Comparison of ENCODE assay signal across 9 mouse cellular contexts in the genomic region with DNA sequence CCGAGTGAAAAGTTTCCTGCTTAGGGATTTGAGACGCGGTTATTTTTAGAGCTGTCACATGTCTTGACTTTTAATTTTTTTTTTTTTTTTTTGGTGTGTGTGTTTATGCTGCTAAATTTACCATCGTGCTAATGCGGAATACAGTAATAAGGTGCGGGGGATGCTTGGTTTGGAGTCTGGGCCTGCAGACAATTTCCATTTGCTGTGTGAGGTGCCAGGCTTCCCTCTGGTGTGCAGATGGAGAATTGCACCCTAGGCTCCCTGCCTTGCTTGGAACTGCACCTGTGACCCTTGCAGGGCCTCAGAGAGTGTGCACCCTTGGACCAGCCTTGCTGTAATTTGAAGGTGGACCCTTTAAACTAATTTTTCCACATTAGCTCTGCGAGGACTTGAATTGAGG.
A peak's percentile ranks its signal among the peaks of the same experiment; 100 is the strongest.
DNase-seq lines count a peak whose midpoint lies in the region; ATAC-seq and TF ChIP-seq lines count a peak whose summit lies in the region.
"Had no signal": no experiment of that assay in that cellular context is flagged by ENCODE, and none has a peak within 500 bp of the region (broad histone marks: within the 10 kb centered on the region; RNA-seq: fewer than 3 reads in every experiment).

No protein-coding gene starts in this region.

- dilution Hi-C loops in CH12.LX (cut with MboI; ENCODE audit: extremely low pct_ligation_motif_present, extremely low pct_unique_long_range_greater_than_20kb, low sequenced_read_pairs) = no loop called here

- no peaks in the 10 kb centered on the region for H3K79me2 ChIP-seq in CH12.LX (replicated peaks; ENCODE audit: control insufficient read depth, extremely low read depth, insufficient read depth, poor library complexity, severe bottlenecking)

- peaks cover 2% of the 10 kb centered on the region for H3K9me3 ChIP-seq in CH12.LX (replicated peaks; ENCODE audit: low read length)
- H3K9me3 ChIP-seq in heart, embryonic 12.5 days (replicated peaks) = no peaks in the 10 kb centered on the region
- H3K9me3 ChIP-seq in kidney, embryonic 14.5 days (ENCODE audit: control insufficient read depth, low read length) = no peaks in the 10 kb centered on the region
- H3K9me3 ChIP-seq in liver, embryonic 14.5 days (ENCODE audit: control insufficient read depth, low read length) = no peaks in the 10 kb centered on the region
- H3K9me3 ChIP-seq: limb, embryonic 12.5 days had no signal

- TF ChIP-seq POLR2A in CH12.LX (IDR thresholded peaks at IDR 0.05; ENCODE audit: low read depth, low read length) = no peak

- no peak overlapping the region for H3K4me3 ChIP-seq in CH12.LX (replicated peaks in 1 of 3; ENCODE audit: low read depth in 2 of 3, low read length in 2 of 3, poor library complexity in 1 of 3)
- H3K4me3 ChIP-seq in heart, embryonic 12.5 days = no peak overlapping the region
- no peak overlapping the region for H3K4me3 ChIP-seq in kidney, embryonic 14.5 days (ENCODE audit: low read length)
- H3K4me3 ChIP-seq in liver, embryonic 14.5 days (ENCODE audit: insufficient read depth in 1 of 2, low read depth in 2 of 2, low read length in 2 of 2) = no peak overlapping the region
- H3K4me3 ChIP-seq: limb, embryonic 12.5 days had no signal

- no peak for TF ChIP-seq EP300 in CH12.LX (IDR thresholded peaks at IDR 0.05; ENCODE audit: low read length)
- TF ChIP-seq EP300 in liver, embryonic 14.5 days (IDR thresholded peaks at IDR 0.05; ENCODE audit: low read depth) = no peak

- peak overlapping the region; percentile 14; the same call in 1 of the 2 replicates for H3K9ac ChIP-seq in CH12.LX (ENCODE audit: insufficient read depth, low read depth)
- H3K9ac ChIP-seq in heart, embryonic 12.5 days = no peak overlapping the region
- H3K9ac ChIP-seq in kidney, embryonic 14.5 days (ENCODE audit: low read depth, low read length) = no peak overlapping the region
- H3K9ac ChIP-seq in liver, embryonic 14.5 days (replicated peaks) = no peak overlapping the region
- H3K9ac ChIP-seq: limb, embryonic 12.5 days had no signal

- in situ Hi-C loops in CH12.LX (cut with MboI; ENCODE audit: low pct_ligation_motif_present, low pct_unique_long_range_greater_than_20kb, low sequenced_read_pairs) = loop anchor here (5.0 kb wide), 2 partner anchors 187 to 377 kb away; partner anchors contain the start of gene Suds3

- no peak; the same call in none of the 2 replicates for TF ChIP-seq RAD21 in CH12.LX (IDR thresholded peaks at IDR 0.05; ENCODE audit: low read depth, low read length)

- DNase-seq in CH12.LX (ENCODE audit: extremely low read depth) = peak; percentile 83
- peak; percentile 49 for DNase-seq in adrenal gland, adult 2 months
- peak; percentile 65 for DNase-seq in embryo, embryonic 11.5 days (ENCODE audit: low read depth, low spot score)
- peak in 1 of 3 experiments; percentile 19 for DNase-seq in liver, embryonic 14.5 days (ENCODE audit: low read depth in 3 of 3, low spot score in 3 of 3)
- no peak for DNase-seq in T-cell, adult 2 months (ENCODE audit: low spot score)

- H3K27me3 ChIP-seq in CH12.LX (replicated peaks) = no peaks in the 10 kb centered on the region
- no peaks in the 10 kb centered on the region for H3K27me3 ChIP-seq in heart, embryonic 12.5 days (replicated peaks)
- no peaks in the 10 kb centered on the region for H3K27me3 ChIP-seq in kidney, embryonic 14.5 days (ENCODE audit: control insufficient read depth, insufficient read depth, low read length)
- no peaks in the 10 kb centered on the region for H3K27me3 ChIP-seq in liver, embryonic 14.5 days (ENCODE audit: control insufficient read depth, insufficient read depth, low read length)

- no peaks in the 10 kb centered on the region for H3K36me3 ChIP-seq in CH12.LX (replicated peaks in 1 of 2; ENCODE audit: control insufficient read depth in 1 of 2, insufficient read depth in 1 of 2, low read length in 1 of 2)
- no peaks in the 10 kb centered on the region for H3K36me3 ChIP-seq in heart, embryonic 12.5 days
- no peaks in the 10 kb centered on the region for H3K36me3 ChIP-seq in kidney, embryonic 14.5 days (ENCODE audit: control insufficient read depth, insufficient read depth, low read length)
- no peaks in the 10 kb centered on the region for H3K36me3 ChIP-seq in liver, embryonic 14.5 days (replicated peaks; ENCODE audit: control insufficient read depth, insufficient read depth, low read depth)
- H3K36me3 ChIP-seq: limb, embryonic 12.5 days had no signal

- 21% methylated on average over 7 of the region's 7 CpGs for WGBS in heart, embryonic 12.5 days
- WGBS in kidney, embryonic 14.5 days = 21% methylated on average over 7 of the region's 7 CpGs
- 26% methylated on average over 7 of the region's 7 CpGs for WGBS in liver, embryonic 14.5 days (ENCODE audit: insufficient replicate concordance)

- 0 out of 2 replicates have a peak overlapping the region, but pooled peaks have one; percentile 7 for H3K4me2 ChIP-seq in CH12.LX (ENCODE audit: insufficient read depth, low read depth, poor library complexity, severe bottlenecking)
- H3K4me2 ChIP-seq in heart, embryonic 12.5 days = peak overlapping the region; percentile 52; the same call in 1 of the 2 replicates
- H3K4me2 ChIP-seq in kidney, embryonic 14.5 days (replicated peaks; ENCODE audit: low read depth, low read length) = no peak overlapping the region; the same call in 1 of the 2 replicates
- no peak overlapping the region for H3K4me2 ChIP-seq in liver, embryonic 14.5 days (ENCODE audit: low read depth)

- no peak overlapping the region for H3K27ac ChIP-seq in CH12.LX (ENCODE audit: insufficient read depth, low read depth)
- no peak overlapping the region for H3K27ac ChIP-seq in heart, embryonic 12.5 days (ENCODE audit: poor library complexity, severe bottlenecking)
- no peak overlapping the region for H3K27ac ChIP-seq in kidney, embryonic 14.5 days (ENCODE audit: low read depth, low read length)
- H3K27ac ChIP-seq in liver, embryonic 14.5 days = no peak overlapping the region
- H3K27ac ChIP-seq: limb, embryonic 12.5 days had no signal

- no peak for ATAC-seq in heart, embryonic 12.5 days (ENCODE audit: insufficient number of reproducible peaks, low FRiP score)
- peak; percentile 63 for ATAC-seq in kidney, embryonic 14.5 days (ENCODE audit: low FRiP score, low TSS enrichment)
- ATAC-seq in liver, embryonic 14.5 days (ENCODE audit: insufficient read depth) = no peak
- peak; percentile 41; the same call in 1 of the 2 replicates for ATAC-seq in neutrophil, adult 5-6 weeks (ENCODE audit: extremely low read depth, insufficient number of reproducible peaks, low FRiP score, poor library complexity, severe bottlenecking)

- H3K4me1 ChIP-seq in CH12.LX (ENCODE audit: control insufficient read depth in 1 of 2, insufficient read depth in 2 of 2) = peaks cover 9 to 21% of the 10 kb centered on the region in 2 experiments
- peaks cover 11% of the 10 kb centered on the region for H3K4me1 ChIP-seq in heart, embryonic 12.5 days (replicated peaks)
- H3K4me1 ChIP-seq in kidney, embryonic 14.5 days (ENCODE audit: control insufficient read depth, insufficient read depth, low read length) = peaks cover 10% of the 10 kb centered on the region; the same call in 1 of the 2 replicates
- no peaks in the 10 kb centered on the region for H3K4me1 ChIP-seq in liver, embryonic 14.5 days (replicated peaks; ENCODE audit: control insufficient read depth in 2 of 2, insufficient read depth in 2 of 2, low read length in 1 of 2)

- TF ChIP-seq CTCF in CH12.LX (conservative IDR thresholded peaks at IDR 0.05 in 1 of 2, IDR thresholded peaks at IDR 0.05 in 1 of 2; ENCODE audit: low read depth in 2 of 2, low read length in 2 of 2) = peak; percentile 85 to 98
- TF ChIP-seq CTCF in liver, embryonic 14.5 days (IDR thresholded peaks at IDR 0.05; ENCODE audit: low read depth) = peak; percentile 80

TF ChIP-seq in CH12.LX, 34 proteins besides CTCF, POLR2A, EP300 and RAD21 (continues in another document):
- TF ChIP-seq RCOR1 (conservative IDR thresholded peaks at IDR 0.05; ENCODE audit: low read depth, low read length) (no peak), TBP (conservative IDR thresholded peaks at IDR 0.05; ENCODE audit: low read depth, low read length) (no peak), ETS1 (conservative IDR thresholded peaks at IDR 0.05; ENCODE audit: low read depth, low read length) (no peak; the same call in 1 of the 2 replicates), IRF4 (IDR thresholded peaks at IDR 0.05; ENCODE audit: low read depth, low read length) (peak; percentile 51; the same call in 1 of the 2 replicates), POLR2AphosphoS2 (IDR thresholded peaks at IDR 0.05; ENCODE audit: low read depth, low read length) (no peak), JUND (conservative IDR thresholded peaks at IDR 0.05; ENCODE audit: low read depth, low read length) (0 out of 2 replicates have a peak, but pooled peaks have one; percentile 23), CHD2 (IDR thresholded peaks at IDR 0.05; ENCODE audit: low read length) (no peak), USF2 (conservative IDR thresholded peaks at IDR 0.05; ENCODE audit: low read depth, low read length) (no peak), ZKSCAN1 (IDR thresholded peaks at IDR 0.05; ENCODE audit: borderline replicate concordance, low read depth, low read length) (no peak), USF1 (IDR thresholded peaks at IDR 0.05; ENCODE audit: low read depth, low read length) (no peak), E2F4 (IDR thresholded peaks at IDR 0.05; ENCODE audit: insufficient replicate concordance, low read depth, low read length) (no peak), SMC3 (IDR thresholded peaks at IDR 0.05; ENCODE audit: low read depth, low read length) (peak; percentile 100), JUN (IDR thresholded peaks at IDR 0.05; ENCODE audit: insufficient read depth, low read depth, low read length) (no peak), HCFC1 (IDR thresholded peaks at IDR 0.05; ENCODE audit: low read depth, low read length) (no peak), MXI1 (IDR thresholded peaks at IDR 0.05; ENCODE audit: low read depth, low read length) (no peak), MAFK (IDR thresholded peaks at IDR 0.05; ENCODE audit: insufficient replicate concordance, low read length) (no peak), GABPA (IDR thresholded peaks at IDR 0.05; ENCODE audit: insufficient replicate concordance, low read depth, low read length) (no peak), UBTF (IDR thresholded peaks at IDR 0.05; ENCODE audit: low read depth, low read length) (no peak), ELF1 (IDR thresholded peaks at IDR 0.05; ENCODE audit: low read depth, low read length) (0 out of 2 replicates have a peak, but pooled peaks have one; percentile 6), SIN3A (IDR thresholded peaks at IDR 0.05; ENCODE audit: low read length) (peak; percentile 71; the same call in 1 of the 2 replicates), TCF12 (IDR thresholded peaks at IDR 0.05; ENCODE audit: low read depth, low read length) (peak; percentile 30; the same call in 1 of the 2 replicates), CHD1 (IDR thresholded peaks at IDR 0.05; ENCODE audit: low read depth, low read length) (no peak), PAX5 (IDR thresholded peaks at IDR 0.05; ENCODE audit: low read length) (no peak), ZMIZ1 (IDR thresholded peaks at IDR 0.05; ENCODE audit: low read depth, low read length) (no peak), KAT2A (IDR thresholded peaks at IDR 0.05; ENCODE audit: insufficient replicate concordance, low read length) (no peak)

Comparison
In these comparisons a context has a peak if more than half of its experiments do, and no peak if none do; other contexts are left out.
1. H3K4me2 ChIP-seq: peak in CH12.LX (single experiment) and heart, embryonic 12.5 days (single experiment); none in kidney, embryonic 14.5 days (single experiment) and liver, embryonic 14.5 days (single experiment).
2. ATAC-seq: peak in kidney, embryonic 14.5 days (single experiment) and neutrophil, adult 5-6 weeks (single experiment); none in heart, embryonic 12.5 days (single experiment) and liver, embryonic 14.5 days (single experiment).